Mouse (Mus musculus): ENCODE data around the gene Ifit1.

- TF ChIP-seq POLR2A (IDR thresholded peaks at IDR 0.05; ENCODE audit: extremely low read depth, insufficient read depth, low read length) (no peak), CTCF (IDR thresholded peaks at IDR 0.05; ENCODE audit: extremely low read depth, insufficient read depth, low read length) (no peak)
Observed at GRCm38 (mm10) chr19:34656511-34657298, 16.0 kb downstream of the Ifit1 start.

All from cortical plate, adult 2 months (tissue).